Mouse (Mus musculus) erythroblast, embryonic 14.5 days (primary cell): ENCODE measurements around the gene Lama5.
"Not testable (repeated sequence)": the region's sequence is repeated elsewhere in the genome, so short reads cannot be mapped to it uniquely, and the experiment has no call there.

Source experiments
- GATA1 ChIP-seq: IDR thresholded peaks from 2 replicates; pipeline ENCODE4 v1.6.1; 2012; ENCODE audit warnings: low read length, inconsistent platforms, mixed read lengths
- TAL1 ChIP-seq: IDR thresholded peaks from 3 replicates; pipeline ENCODE4 v1.6.1; 2012; ENCODE audit warnings: low read length, inconsistent platforms, mixed read lengths

DNA sequence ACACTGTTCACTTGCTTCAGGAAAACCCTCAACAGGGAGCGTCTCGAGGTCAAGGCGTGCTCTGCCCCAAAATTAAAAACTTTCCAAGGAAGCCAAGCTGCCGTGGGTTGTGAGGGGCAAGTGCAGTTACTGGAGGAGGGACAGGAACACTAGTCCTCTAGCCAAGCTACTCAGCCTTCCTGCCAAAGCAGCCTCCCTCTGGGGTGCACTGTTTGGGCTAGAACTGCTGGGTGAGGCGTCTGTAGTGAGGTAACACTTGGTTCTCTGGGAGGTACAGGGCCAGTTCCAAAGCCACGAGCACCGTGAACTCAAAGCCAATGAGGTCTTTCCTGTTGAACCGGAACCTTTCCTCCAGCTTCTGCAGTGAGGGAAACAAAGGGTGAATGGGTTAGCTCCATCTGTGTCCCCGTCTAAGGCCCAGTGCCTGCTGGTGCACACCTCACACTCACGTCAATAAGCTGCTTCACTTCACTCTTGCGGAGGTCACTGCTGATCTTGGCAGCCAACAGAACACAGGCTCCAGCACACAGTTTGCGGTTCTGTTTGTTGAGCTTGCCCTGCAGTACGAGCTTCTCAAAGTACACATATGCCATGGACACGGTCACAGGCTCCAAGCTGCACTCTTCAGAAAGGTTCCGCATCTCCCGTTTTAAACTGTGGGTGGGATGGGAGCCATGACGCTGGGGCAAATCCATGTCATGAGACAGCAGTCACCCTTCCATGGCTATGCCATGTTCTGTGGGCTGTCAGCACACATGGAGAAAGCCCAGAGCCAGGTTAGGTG is 34.4 kb upstream of the Lama5 start:
- TF ChIP-seq GATA1, TAL1: not testable (repeated sequence)
